Mouse (Mus musculus) retina, postnatal 1 day (tissue): ENCODE results near the gene Foxp2.

Experiments used
- DNase-seq: peaks from one replicate; pipeline ENCODE4 v3.0.0-alpha.2; 2012

Gene Foxp2

GRCm38 (mm10) chr6:15378261-15378660 lies 477.1 kb downstream of the Foxp2 start:
- DNase-seq = peak; percentile 31

GRCm38 (mm10) chr6:15396462-15396861 lies 495.3 kb downstream of the Foxp2 start:
- peak; percentile 67 for DNase-seq

GRCm38 (mm10) chr6:15397485-15397884 lies 496.3 kb downstream of the Foxp2 start:
- DNase-seq = peak; percentile 90

GRCm38 (mm10) chr6:15401138-15401537 lies 500.0 kb downstream of the Foxp2 start:
- no peak for DNase-seq

- no peak for DNase-seq
Measured at GRCm38 (mm10) chr6:15402026-15402425, 500.9 kb downstream of the Foxp2 start.

GRCm38 (mm10) chr6:15415099-15415498 lies 514.0 kb downstream of the Foxp2 start:
- DNase-seq = no peak

GRCm38 (mm10) chr6:15459701-15460100 lies 558.6 kb downstream of the Foxp2 start:
- no peak for DNase-seq

GRCm38 (mm10) chr6:15463390-15463789 lies 562.2 kb downstream of the Foxp2 start:
- no peak for DNase-seq

- DNase-seq = no peak
Measured at GRCm38 (mm10) chr6:15465471-15465870, 564.3 kb downstream of the Foxp2 start.

GRCm38 (mm10) chr6:15466634-15467033 lies 565.5 kb downstream of the Foxp2 start:
- no peak for DNase-seq

- peak; percentile 52 for DNase-seq
Measured at GRCm38 (mm10) chr6:15486909-15487308, 585.8 kb downstream of the Foxp2 start.
